Mouse (Mus musculus) urinary bladder, adult 2 months (tissue): ENCODE results near the gene Zfp335. TPM values are rescaled to one million over a fixed set of nuclear protein-coding genes. Genes with fewer than 3 reads are reported as not detected.
"Not testable (repeated sequence)": the region's sequence is repeated elsewhere in the genome, so short reads cannot be mapped to it uniquely, and the experiment has no call there.

Experiments
- DNase-seq: peaks from one replicate; pipeline ENCODE4 v3.0.0; 2022; ENCODE audit warnings: low spot score
- polyA plus RNA-seq: library from polyadenylated mRNA; depleted of rRNA; stranded (reverse); fragments of >200 nt; gene quantifications from 2 replicates; pipeline ENCODE4 v1.2.3, GENCODE M21; 2012

Zfp335 gene
- polyA plus RNA-seq, 1 experiment: 15.6 TPM

GRCm38 (mm10) chr2:164892696-164893216 lies 18.8 kb downstream of the Zfp335 start:
- no peak for DNase-seq

- DNase-seq: no peak
Measured at GRCm38 (mm10) chr2:164891908-164892695, 19.5 kb downstream of the Zfp335 start.

- DNase-seq: no peak
Measured at GRCm38 (mm10) chr2:164891056-164891834, 20.3 kb downstream of the Zfp335 start.

DNA sequence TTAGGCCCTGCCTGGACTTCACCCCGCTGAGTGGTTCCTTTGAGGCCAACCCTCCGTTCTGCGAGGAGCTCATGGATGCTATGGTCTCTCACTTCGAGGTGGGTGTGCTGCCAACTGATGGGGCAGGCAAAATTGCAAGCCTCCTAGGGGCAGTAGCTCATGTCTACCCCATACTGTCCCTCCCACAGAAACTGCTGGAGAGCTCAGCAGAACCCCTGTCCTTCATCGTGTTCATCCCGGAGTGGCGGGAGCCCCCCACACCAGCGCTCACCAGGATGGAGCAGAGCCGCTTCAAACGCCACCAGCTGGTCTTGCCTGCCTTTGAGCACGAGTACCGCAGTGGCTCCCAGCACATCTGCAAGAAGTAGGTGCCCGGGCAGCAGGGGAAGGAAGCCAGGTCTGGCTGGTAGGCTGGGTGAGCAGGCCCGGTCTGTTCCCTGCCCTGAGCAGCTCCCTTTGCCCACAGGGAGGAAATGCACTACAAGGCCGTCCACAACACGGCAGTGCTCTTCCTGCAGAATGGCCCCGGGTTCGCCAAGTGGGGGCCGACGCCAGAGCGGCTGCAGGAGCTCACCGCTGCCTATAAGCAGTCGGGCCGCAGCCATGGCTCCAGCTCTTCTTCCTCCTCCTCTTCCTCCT lies 21.0 kb downstream of the Zfp335 start:
- no peak for DNase-seq

DNA sequence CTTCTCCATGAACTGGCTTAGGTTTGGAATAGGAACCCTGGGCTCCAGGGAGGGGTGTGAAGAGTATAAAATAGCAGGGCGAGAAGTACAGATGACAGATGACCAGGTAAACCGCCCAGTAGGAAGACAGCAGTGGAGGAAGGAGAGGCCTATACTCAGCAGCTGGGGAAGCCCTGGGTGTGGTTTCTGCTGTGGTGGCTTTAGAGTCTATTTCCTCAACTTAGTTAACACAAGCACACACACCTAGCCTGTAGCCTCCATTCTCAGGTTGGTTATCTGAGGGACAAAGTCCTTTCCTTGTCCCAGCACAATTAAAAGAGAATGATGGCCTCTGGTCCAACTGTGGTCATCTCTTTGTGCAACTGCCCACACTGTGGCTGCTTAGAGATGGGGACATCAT lies 21.6 kb downstream of the Zfp335 start:
- no peak for DNase-seq

DNA sequence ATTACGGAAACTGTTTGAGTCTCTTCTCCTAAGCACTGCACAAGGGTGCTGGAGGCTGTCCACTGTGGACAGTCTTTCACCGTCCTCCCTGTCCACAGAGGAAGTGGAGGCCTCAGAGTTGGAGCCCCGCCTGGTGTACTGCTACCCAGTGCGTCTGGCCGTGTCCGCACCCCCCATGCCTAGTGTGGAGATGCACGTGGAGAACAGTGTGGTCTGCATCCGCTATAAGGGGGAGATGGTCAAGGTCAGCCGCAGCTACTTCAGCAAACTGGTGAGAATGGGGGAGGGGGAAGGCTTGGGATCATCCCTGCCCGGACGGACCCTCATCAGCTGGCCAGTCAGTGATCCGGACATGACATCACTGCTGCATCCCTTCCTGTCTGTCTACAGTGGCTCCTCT lies 22.6 kb downstream of the Zfp335 start:
- DNase-seq: no peak

DNA sequence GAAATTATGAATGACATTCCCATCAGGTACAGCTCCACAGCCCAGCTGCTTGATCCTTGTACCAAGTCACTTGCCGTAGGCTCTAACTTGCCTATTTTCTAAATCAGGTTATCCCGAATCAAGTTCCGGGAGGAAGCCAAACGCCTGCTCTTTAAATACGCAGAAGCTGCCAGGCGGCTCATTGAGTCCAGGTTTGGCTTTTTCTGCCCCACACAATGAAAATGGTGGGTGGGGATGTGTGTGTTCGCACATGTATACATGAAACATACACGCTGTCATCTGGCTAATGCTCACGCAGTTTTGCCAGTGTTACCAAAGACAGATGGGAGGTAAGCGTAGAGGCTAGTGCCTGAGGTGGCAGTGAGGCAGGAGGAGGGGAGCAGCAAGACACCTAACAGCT lies 24.9 kb downstream of the Zfp335 start:
- no peak for DNase-seq

DNA sequence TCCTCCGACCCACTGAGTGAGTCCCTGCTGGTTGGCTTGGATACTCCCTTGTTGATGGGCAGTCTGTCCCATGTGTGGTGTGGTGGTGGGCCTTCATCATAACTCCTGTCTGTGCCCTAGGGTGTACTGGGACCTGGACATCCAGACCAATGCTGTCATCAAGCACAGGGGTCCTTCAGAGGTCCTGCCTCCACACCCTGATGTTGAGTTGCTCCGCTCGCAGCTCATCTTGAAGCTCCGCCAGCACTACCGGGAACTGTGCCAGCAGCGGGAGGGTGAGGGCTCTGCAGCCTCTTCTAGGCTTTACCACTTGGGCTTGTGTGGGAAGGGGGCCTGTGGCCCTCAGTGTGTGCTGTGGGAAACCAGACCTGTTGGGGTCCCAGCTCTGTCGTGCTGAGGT lies 25.8 kb downstream of the Zfp335 start:
- DNase-seq: no peak

DNA sequence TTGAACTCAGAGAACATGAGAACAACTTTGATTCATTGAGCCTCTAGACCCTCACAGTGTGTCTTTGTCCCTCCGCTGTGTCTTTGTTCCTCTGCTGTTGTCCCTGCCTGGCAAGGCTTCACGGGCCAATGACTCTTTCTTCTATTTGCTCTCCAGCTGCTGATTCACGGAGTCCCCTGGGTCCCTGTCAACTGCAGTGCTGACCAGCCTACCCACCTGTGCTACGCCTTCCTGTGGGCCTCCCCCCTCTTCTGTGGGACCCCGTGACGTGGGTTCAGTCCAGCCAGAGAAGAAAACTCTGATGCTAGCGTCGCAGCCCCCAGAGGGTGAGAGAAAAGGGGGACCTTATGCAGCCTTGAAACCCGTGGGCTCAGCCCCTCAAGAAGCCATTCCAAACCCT lies 28.9 kb downstream of the Zfp335 start:
- no peak for DNase-seq

GRCm38 (mm10) chr2:164879568-164880277 lies 31.8 kb downstream of the Zfp335 start:
- peak; percentile 95 for DNase-seq

DNA sequence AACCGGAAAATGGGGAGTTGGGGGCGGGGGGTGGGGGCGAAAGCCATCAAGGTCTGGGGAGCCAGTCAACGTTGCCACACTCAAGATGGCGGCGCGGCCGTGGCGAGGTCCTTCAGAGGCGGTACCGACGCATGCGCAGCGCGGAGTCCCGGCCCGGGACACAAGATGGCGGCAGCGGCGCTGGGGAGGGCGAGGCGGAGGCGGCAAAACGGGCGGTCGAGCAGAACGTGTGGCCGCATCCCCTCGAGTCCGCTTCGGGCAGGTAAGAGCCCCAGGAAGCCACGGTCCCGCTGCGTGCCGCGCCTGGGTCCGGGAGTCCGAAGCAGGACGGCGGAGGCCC lies 32.4 kb downstream of the Zfp335 start, which contains the start of gene Pcif1:
TSS of gene Pcif1 (plus strand) at position 77 of the 340 bp plus-strand sequence.
- DNase-seq: no peak

DNA sequence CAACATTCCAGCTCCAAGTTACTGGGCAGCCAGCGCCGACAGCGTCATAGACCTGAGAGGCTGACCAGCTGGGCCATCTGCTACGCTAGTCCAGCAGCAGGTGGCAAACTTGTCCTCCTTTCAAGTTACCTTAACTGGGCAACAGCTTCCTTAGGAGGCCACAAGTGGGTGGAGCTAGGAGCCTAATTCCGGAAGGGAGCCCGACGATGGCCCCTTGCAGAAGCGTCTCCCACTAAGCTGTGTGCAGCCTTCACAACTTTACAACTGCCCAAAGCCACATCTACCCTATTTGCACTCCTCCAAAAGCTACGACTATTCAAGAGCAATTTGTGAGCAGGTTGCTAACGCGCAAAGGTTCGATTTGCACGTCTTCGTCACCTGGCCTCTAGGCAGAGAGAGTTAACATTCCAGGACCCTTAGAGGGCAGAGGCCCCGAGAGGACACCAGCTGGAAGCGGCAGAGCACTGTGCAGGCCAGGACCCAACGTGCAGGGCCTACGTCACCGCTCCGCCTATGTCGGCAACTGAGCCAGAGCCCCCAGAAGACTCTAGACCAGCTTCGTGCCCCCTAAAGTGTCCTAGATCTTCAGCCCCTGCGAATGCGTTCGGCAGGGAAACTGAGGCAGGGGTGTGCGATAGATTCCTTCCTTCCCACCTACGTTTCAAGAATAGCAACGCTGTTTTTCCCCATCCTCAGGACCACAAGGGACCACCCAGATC lies 32.9 kb downstream of the Zfp335 start:
- no peak for DNase-seq

DNA sequence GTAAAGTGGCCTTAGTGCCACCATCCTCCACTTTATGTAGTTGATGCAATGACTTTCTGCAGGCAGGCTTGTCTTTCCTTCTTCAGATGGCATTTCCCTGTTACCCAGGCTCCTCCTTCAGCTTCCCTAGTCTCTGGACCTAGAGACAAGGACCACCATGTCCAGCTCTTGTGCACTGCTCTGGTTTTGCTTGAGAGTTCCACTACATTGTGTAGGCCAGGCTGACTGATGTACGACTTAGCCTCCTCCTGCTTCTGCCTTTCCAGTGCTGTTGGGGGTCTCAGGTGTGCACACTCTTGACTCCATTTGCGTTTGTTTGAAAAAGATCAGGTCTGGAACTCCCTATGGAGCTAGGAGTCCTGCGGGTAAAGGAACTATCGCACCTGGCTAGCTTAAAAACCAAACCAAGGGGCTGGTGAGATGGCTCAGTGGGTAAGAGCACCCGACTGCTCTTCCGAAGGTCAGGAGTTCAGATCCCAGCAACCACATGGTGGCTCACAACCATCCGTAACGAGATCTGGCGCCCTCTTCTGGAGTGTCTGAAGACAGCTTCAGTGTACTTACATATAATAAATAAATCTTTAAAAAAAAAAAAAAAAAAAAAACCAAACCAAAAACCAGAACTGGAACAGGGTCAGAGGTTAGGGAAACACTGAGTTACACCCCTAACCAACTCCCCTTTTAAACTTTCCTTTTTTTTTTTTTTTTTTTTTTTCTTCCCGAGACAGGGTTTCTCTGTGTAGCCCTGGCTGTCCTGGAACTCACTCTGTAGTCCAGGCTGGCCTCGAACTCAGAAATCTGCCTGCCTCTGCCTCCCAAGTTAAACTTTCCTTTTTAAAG lies 34.0 kb downstream of the Zfp335 start:
- not testable (repeated sequence) for DNase-seq

- not testable (repeated sequence) for DNase-seq
Measured at GRCm38 (mm10) chr2:164875648-164876047, 35.9 kb downstream of the Zfp335 start.

DNA sequence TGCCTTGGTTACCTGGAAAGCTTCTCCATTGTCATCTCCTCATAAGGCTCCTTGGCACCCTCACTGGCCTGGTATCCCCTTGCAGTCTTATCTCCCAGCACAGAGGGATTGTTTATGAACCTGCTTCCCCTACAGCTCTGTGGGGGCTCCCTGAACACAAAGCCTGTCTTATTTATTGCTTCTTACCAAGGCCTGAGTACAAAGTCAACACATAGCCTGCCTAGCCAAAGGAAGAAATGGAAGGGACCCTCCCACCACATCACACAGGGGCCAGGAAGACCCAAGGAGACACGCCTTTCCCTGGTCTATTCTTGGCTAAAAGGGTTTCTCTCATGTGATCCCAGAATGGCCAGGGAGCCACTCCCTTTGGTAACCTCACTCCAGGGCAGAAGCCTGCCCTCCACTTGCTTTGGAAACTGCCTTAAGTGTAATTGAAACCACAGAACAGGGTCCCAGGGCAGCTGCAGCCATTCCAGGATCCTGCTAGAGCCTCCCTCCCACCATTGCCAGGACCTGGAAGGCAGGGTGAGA lies 37.3 kb downstream of the Zfp335 start:
- no peak for DNase-seq

DNA sequence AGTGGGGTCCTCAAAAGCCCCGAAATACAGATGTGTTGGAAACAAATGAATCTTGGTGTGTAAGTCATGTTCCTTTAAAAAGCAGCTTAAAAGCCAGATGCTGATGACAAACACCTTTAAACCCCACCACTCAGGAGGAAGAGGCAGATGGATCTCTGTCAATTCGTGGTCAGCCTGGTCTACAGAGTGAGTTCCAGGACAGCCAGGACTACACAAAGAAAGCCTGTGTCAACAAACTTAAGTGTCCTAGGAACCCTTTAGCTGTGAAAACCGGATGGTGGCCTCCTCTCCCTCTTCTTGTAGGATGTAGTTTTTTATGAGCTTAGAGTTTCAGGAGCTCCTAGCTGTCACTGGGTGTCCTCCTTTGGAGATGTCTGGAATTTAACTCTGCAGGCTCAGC lies 37.9 kb downstream of the Zfp335 start:
- DNase-seq: no peak

GRCm38 (mm10) chr2:164871602-164872303 lies 39.8 kb downstream of the Zfp335 start:
- no peak for DNase-seq

- DNase-seq: no peak
Measured at GRCm38 (mm10) chr2:164868491-164868890, 43.1 kb downstream of the Zfp335 start.

DNA sequence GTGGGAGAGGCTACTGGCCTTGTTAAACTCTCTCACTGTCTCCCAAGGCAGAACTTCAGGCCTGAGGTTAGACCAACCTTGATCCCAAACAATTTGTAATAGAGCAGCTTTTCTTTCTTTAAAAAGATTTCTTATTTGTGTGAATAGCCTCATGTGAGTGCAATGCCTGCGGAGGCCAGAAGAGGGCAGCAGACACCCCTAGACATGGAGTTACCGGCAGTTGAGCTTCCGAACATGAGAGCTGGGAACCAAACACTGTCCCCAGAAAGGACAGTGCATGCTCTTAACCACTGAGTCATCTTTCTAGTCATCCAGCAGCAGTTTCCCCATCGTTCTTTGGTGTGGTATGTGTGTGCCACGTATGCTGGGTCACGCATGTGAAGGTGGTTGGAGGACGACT lies 44.0 kb downstream of the Zfp335 start:
- no peak for DNase-seq
